Mouse (Mus musculus): ENCODE measurements around the gene Tshz3.

Gene Tshz3

GRCm38 (mm10) chr7:36697118-36697855 lies 631 bp upstream of the Tshz3 start:
- peak; percentile 55 for DNase-seq (ENCODE audit: low spot score)

- no peak for DNase-seq (ENCODE audit: low spot score)
Measured at GRCm38 (mm10) chr7:36698589-36698946, 650 bp downstream of the Tshz3 start.

GRCm38 (mm10) chr7:36699001-36699987 lies 1.4 kb downstream of the Tshz3 start:
- DNase-seq (ENCODE audit: low spot score): no peak

- DNase-seq (ENCODE audit: low spot score): no peak
Measured at GRCm38 (mm10) chr7:36706636-36707035, 8.7 kb downstream of the Tshz3 start.

- no peak for DNase-seq (ENCODE audit: low spot score)
Measured at GRCm38 (mm10) chr7:36707266-36707665, 9.3 kb downstream of the Tshz3 start.

- DNase-seq (ENCODE audit: low spot score): no peak
Measured at GRCm38 (mm10) chr7:36707681-36708350, 9.9 kb downstream of the Tshz3 start.

GRCm38 (mm10) chr7:36708823-36709222 lies 10.9 kb downstream of the Tshz3 start:
- no peak for DNase-seq (ENCODE audit: low spot score)

GRCm38 (mm10) chr7:36709239-36709638 lies 11.3 kb downstream of the Tshz3 start:
- DNase-seq (ENCODE audit: low spot score): no peak

GRCm38 (mm10) chr7:36709974-36710373 lies 12.1 kb downstream of the Tshz3 start:
- DNase-seq (ENCODE audit: low spot score): no peak

- DNase-seq (ENCODE audit: low spot score): no peak
Measured at GRCm38 (mm10) chr7:36710387-36710786, 12.5 kb downstream of the Tshz3 start.

GRCm38 (mm10) chr7:36711766-36712165 lies 13.8 kb downstream of the Tshz3 start:
- no peak for DNase-seq (ENCODE audit: low spot score)

- DNase-seq (ENCODE audit: low spot score): no peak
Measured at GRCm38 (mm10) chr7:36714323-36714722, 16.4 kb downstream of the Tshz3 start.

GRCm38 (mm10) chr7:36717192-36717591 lies 19.3 kb downstream of the Tshz3 start:
- no peak for DNase-seq (ENCODE audit: low spot score)

- no peak for DNase-seq (ENCODE audit: low spot score)
Measured at GRCm38 (mm10) chr7:36720830-36721229, 22.9 kb downstream of the Tshz3 start.

- DNase-seq (ENCODE audit: low spot score): no peak
Measured at GRCm38 (mm10) chr7:36736303-36737050, 38.6 kb downstream of the Tshz3 start.

- DNase-seq (ENCODE audit: low spot score): no peak
Measured at GRCm38 (mm10) chr7:36751480-36751879, 53.6 kb downstream of the Tshz3 start.

- DNase-seq (ENCODE audit: low spot score): no peak
Measured at GRCm38 (mm10) chr7:36767501-36768092, 69.7 kb downstream of the Tshz3 start.

GRCm38 (mm10) chr7:36773086-36773485 lies 75.2 kb downstream of the Tshz3 start:
- no peak for DNase-seq (ENCODE audit: low spot score)

GRCm38 (mm10) chr7:36776956-36777355 lies 79.0 kb downstream of the Tshz3 start:
- no peak for DNase-seq (ENCODE audit: low spot score)

- no peak for DNase-seq (ENCODE audit: low spot score)
Measured at GRCm38 (mm10) chr7:36778456-36778855, 80.5 kb downstream of the Tshz3 start.

- DNase-seq (ENCODE audit: low spot score): no peak
Measured at GRCm38 (mm10) chr7:36784243-36784773, 86.4 kb downstream of the Tshz3 start.

All from ovary, adult 18-20 months (tissue).